Mouse (Mus musculus) hindbrain, embryonic 13.5 days (tissue): ENCODE data around the gene Tns1. TPM values are rescaled to one million over a fixed set of nuclear protein-coding genes. Genes with fewer than 3 reads are reported as not detected.

Source experiments
- ATAC-seq: fragments of 200-750 bp; cut with Nextera tagmentation; 2 replicates; pipeline ENCODE4 v1.8.0; 2017; ENCODE audit warnings: moderate TSS enrichment; ENCODE audit not compliant: low FRiP score
- H3K27ac ChIP-seq: fragments of 300-500 bp; sonication (generic); 2 replicates; pipeline ENCODE4 v1.5.1; 2015; ENCODE audit warnings: inconsistent platforms, mild to moderate bottlenecking, moderate library complexity
- H3K27me3 ChIP-seq: fragments of 300-500 bp; sonication (generic); 2 replicates; pipeline ENCODE4 v1.6.1; 2015; ENCODE audit warnings: mild to moderate bottlenecking, inconsistent platforms
- H3K36me3 ChIP-seq: fragments of 300-500 bp; sonication (generic); 2 replicates; pipeline ENCODE4 v1.6.1; 2015; ENCODE audit warnings: mild to moderate bottlenecking, inconsistent platforms
- H3K4me1 ChIP-seq: fragments of 300-500 bp; sonication (generic); replicated peaks from 2 replicates; pipeline ENCODE4 v1.6.1; 2015; ENCODE audit warnings: inconsistent platforms
- H3K4me2 ChIP-seq: fragments of 300-500 bp; sonication (generic); 2 replicates; pipeline ENCODE4 v1.6.1; 2015; ENCODE audit warnings: inconsistent platforms, mild to moderate bottlenecking, moderate library complexity
- H3K4me3 ChIP-seq: fragments of 300-500 bp; sonication (generic); 2 replicates; pipeline ENCODE4 v1.5.1; 2015; ENCODE audit warnings: mild to moderate bottlenecking, inconsistent platforms
- H3K9ac ChIP-seq: fragments of 300-500 bp; sonication (generic); 2 replicates; pipeline ENCODE4 v1.6.1; 2015; ENCODE audit warnings: mild to moderate bottlenecking, inconsistent platforms
- H3K9me3 ChIP-seq: fragments of 300-500 bp; sonication (generic); 2 replicates; pipeline ENCODE4 v1.6.1; 2016; ENCODE audit warnings: inconsistent platforms
- WGBS: fragments of 180-500 bp; shearing (Covaris S2); methylation state at CpG from one replicate; pipeline ENCODE4 v1.1.7; 2015; 5-methylcytosine and 5-hydroxymethylcytosine counted together
- polyA plus RNA-seq: library from polyadenylated mRNA; unstranded; fragments of >200 nt; fragmentation: Nextera tagmentation; extraction: Ambion mirVana; gene quantifications from 2 replicates; pipeline ENCODE4 v1.2.1, GENCODE M21; 2015

Tns1 gene
- polyA plus RNA-seq, 1 experiment from 2014 or later = 10.3 TPM

- Histone ChIP-seq H3K4me3 (no peak overlapping the region), H3K9ac (no peak overlapping the region), H3K4me1 (no peaks in the 10 kb centered on the region), H3K27me3 (no peaks in the 10 kb centered on the region), H3K4me2 (no peak overlapping the region), H3K9me3 (no peaks in the 10 kb centered on the region), H3K36me3 (peaks cover 3% of the 10 kb centered on the region; the same call in 1 of the 2 replicates), H3K27ac (no peak overlapping the region)
- 0 out of 2 replicates have a peak, but pooled peaks have one; percentile 39 for ATAC-seq
- 45% methylated on average over 6 of the region's 6 CpGs for WGBS
Observed at GRCm38 (mm10) chr1:73986268-73987045, 137.8 kb downstream of the Tns1 start.

GRCm38 (mm10) chr1:73985611-73986010 is 138.6 kb downstream of the Tns1 start:
- no peak overlapping the region for H3K9ac ChIP-seq
- H3K27ac ChIP-seq = no peak overlapping the region
- H3K9me3 ChIP-seq = no peaks in the 10 kb centered on the region
- no peak for ATAC-seq
- H3K36me3 ChIP-seq = peaks cover 3% of the 10 kb centered on the region; the same call in 1 of the 2 replicates
- no peak overlapping the region for H3K4me2 ChIP-seq
- H3K4me3 ChIP-seq = no peak overlapping the region
- no peaks in the 10 kb centered on the region for H3K4me1 ChIP-seq
- no peaks in the 10 kb centered on the region for H3K27me3 ChIP-seq
- 89% methylated on average over 4 of the region's 4 CpGs for WGBS

GRCm38 (mm10) chr1:73979214-73979613 is 145.0 kb downstream of the Tns1 start:
- Histone ChIP-seq H3K9me3 (no peaks in the 10 kb centered on the region), H3K9ac (no peak overlapping the region), H3K36me3 (peaks cover 3% of the 10 kb centered on the region; the same call in 1 of the 2 replicates), H3K27ac (peak overlapping the region; percentile 62; the same call in 1 of the 2 replicates), H3K4me2 (no peak overlapping the region), H3K4me3 (no peak overlapping the region), H3K27me3 (no peaks in the 10 kb centered on the region), H3K4me1 (peaks cover 12% of the 10 kb centered on the region)
- peak; percentile 57; the same call in 1 of the 2 replicates for ATAC-seq
- WGBS = 56% methylated on average over 3 of the region's 3 CpGs

GRCm38 (mm10) chr1:73978576-73978975 is 145.7 kb downstream of the Tns1 start:
- H3K36me3 ChIP-seq = peaks cover 3% of the 10 kb centered on the region; the same call in 1 of the 2 replicates
- 100% methylated on average over 1 of the region's 1 CpGs for WGBS
- H3K27me3 ChIP-seq = no peaks in the 10 kb centered on the region
- peak overlapping the region; percentile 62 for H3K27ac ChIP-seq
- H3K4me2 ChIP-seq = no peak overlapping the region
- no peak overlapping the region for H3K4me3 ChIP-seq
- H3K4me1 ChIP-seq = peaks cover 12% of the 10 kb centered on the region
- H3K9ac ChIP-seq = no peak overlapping the region
- no peak for ATAC-seq
- no peaks in the 10 kb centered on the region for H3K9me3 ChIP-seq

DNA sequence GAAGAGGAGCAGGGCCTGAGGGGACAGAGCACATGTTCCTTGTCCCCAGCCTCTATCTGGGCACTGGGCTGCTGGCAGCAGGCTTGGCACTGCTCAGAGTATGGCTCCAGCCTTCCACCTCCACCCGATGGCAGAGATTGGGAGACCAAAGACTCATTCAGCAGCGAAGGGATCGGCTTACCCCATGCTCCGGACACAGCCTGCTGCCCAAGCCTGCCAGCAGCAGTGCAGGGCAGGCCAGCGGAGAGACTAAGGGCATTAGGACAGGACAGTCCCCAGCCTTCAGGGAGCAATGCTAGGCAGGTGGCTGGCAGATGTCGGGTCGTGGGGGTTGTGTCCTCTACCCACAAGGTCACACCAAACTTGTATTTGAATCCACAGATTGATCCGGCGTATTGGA is 150.3 kb downstream of the Tns1 start:
- Histone ChIP-seq H3K9ac (no peak overlapping the region), H3K4me3 (no peak overlapping the region), H3K4me2 (no peak overlapping the region), H3K4me1 (peaks cover 12% of the 10 kb centered on the region), H3K27me3 (0 out of 2 replicates have a peak, but pooled peaks cover 3% of the 10 kb centered on the region), H3K9me3 (no peaks in the 10 kb centered on the region), H3K36me3 (no peaks in the 10 kb centered on the region), H3K27ac (no peak overlapping the region)
- 69% methylated on average over 9 of the region's 9 CpGs for WGBS
- ATAC-seq = no peak

- WGBS = 60% methylated on average over 5 of the region's 5 CpGs
- H3K4me2 ChIP-seq = no peak overlapping the region
- no peak for ATAC-seq
- H3K27me3 ChIP-seq = 0 out of 2 replicates have a peak, but pooled peaks cover 3% of the 10 kb centered on the region
- peaks cover 23% of the 10 kb centered on the region for H3K4me1 ChIP-seq
- H3K9me3 ChIP-seq = no peaks in the 10 kb centered on the region
- no peak overlapping the region for H3K9ac ChIP-seq
- no peaks in the 10 kb centered on the region for H3K36me3 ChIP-seq
- no peak overlapping the region for H3K4me3 ChIP-seq
- H3K27ac ChIP-seq = no peak overlapping the region
Observed at GRCm38 (mm10) chr1:73972726-73973125, 151.5 kb downstream of the Tns1 start.

DNA sequence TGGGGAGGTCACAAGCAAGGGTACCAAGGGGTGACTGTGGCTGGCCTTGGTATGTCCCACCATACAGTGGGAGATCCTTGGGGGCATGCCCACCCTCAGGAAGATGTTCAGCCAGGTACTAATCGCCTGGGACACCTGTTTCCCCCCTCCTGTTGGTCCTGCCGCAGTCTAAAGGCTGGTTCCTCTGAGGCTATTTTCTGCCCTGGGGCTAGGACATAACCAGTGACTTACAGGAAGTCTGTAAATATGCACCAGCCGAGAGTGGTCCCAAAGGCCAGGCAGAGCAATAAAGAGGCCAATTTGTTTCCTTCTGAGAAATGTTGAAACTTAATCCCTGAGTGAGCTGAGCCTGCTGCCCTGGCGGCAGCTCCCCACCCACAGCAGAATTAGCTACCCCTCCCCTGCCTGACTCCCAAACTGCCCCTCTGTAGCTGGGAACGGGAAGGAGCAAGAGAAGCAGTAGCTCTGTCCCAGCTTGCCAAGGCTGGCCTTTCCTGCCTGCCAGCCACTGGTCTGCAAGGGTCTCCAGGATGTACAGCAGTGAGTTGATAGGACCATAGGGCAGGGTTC is 154.0 kb downstream of the Tns1 start:
- Histone ChIP-seq H3K27me3 (0 out of 2 replicates have a peak, but pooled peaks cover 3% of the 10 kb centered on the region), H3K36me3 (no peaks in the 10 kb centered on the region), H3K4me2 (no peak overlapping the region), H3K9me3 (no peaks in the 10 kb centered on the region), H3K4me1 (peaks cover 28% of the 10 kb centered on the region), H3K9ac (no peak overlapping the region), H3K4me3 (no peak overlapping the region), H3K27ac (no peak overlapping the region)
- ATAC-seq = no peak
- 49% methylated on average over 5 of the region's 5 CpGs for WGBS

- Histone ChIP-seq H3K9me3 (no peaks in the 10 kb centered on the region), H3K9ac (no peak overlapping the region), H3K4me2 (no peak overlapping the region), H3K4me3 (no peak overlapping the region), H3K27ac (no peak overlapping the region), H3K4me1 (peaks cover 30% of the 10 kb centered on the region), H3K36me3 (no peaks in the 10 kb centered on the region), H3K27me3 (0 out of 2 replicates have a peak, but pooled peaks cover 3% of the 10 kb centered on the region)
- WGBS = 12% methylated on average over 13 of the region's 13 CpGs
- ATAC-seq = peak; percentile 30; the same call in 1 of the 2 replicates
Observed at GRCm38 (mm10) chr1:73968712-73969511, 155.3 kb downstream of the Tns1 start.

DNA sequence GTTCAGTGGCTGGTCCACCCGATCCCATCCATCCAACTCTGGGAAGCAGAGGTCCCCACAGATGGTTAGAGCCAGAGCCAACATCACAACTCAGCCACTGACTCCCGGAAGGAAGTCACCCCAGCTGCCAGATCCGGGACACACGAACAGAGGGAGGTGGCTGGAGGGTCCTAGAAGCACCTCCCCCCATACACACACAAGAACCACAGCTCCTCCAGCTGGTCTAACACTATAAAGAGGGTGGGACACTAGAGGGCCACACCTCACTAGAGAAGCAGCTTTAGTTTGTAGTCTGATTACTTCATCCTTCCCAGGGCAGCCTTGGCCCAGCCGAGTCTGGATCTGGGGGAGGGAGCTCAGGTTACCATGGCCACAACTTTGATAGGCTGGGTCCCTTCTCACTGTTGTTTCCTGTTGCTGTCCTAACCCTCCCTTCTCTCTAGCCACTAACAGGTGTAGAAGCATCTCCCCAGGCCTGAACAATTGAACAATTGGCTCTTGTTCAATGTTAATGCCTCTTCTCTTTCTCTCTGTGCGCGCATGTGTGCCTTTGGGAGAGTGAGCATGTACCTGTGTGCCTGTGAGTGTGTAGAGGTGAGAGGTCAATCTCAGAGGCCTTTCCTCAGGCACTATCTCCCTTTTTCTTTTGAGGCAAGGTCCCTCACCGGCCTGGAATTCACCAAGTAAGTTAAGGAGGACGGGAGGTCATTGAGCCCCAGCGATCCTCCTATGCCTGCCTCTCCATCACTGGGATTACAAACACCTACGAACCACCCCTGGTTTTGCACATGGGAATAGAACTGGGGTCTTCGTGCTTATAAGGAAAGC is 157.6 kb downstream of the Tns1 start:
- Histone ChIP-seq H3K9me3 (no peaks in the 10 kb centered on the region), H3K4me2 (no peak overlapping the region), H3K4me1 (peaks cover 51% of the 10 kb centered on the region), H3K9ac (no peak overlapping the region), H3K36me3 (no peaks in the 10 kb centered on the region), H3K4me3 (no peak overlapping the region), H3K27me3 (0 out of 2 replicates have a peak, but pooled peaks cover 3% of the 10 kb centered on the region), H3K27ac (no peak overlapping the region)
- WGBS = 75% methylated on average over 12 of the region's 12 CpGs
- no peak for ATAC-seq

- 82% methylated on average over 5 of the region's 5 CpGs for WGBS
- H3K9me3 ChIP-seq = no peaks in the 10 kb centered on the region
- H3K27ac ChIP-seq = peak overlapping the region; percentile 78
Observed at GRCm38 (mm10) chr1:73964151-73964743, 160.0 kb downstream of the Tns1 start.

DNA sequence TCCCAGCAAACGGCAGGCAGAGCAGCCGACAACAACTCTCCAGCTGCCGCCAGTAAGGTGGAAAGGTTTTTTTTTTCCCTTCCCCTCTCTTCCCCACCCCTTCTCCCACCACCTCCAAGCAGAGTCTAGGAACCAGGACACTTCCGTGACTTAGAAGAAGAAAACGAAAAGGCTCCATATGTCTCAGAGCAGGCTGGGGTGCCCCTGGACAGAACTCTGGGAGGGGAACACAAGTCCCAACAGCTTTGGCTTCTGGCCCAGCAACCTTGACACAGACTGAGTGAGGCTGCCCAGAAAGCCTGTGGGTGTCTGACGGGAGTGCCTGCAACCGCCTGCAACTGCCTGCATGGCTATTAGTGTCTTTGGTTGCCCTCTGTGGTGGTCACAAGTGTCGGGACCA is 160.6 kb downstream of the Tns1 start:
- H3K27me3 ChIP-seq = no peaks in the 10 kb centered on the region
- H3K36me3 ChIP-seq = no peaks in the 10 kb centered on the region
- no peak overlapping the region for H3K9ac ChIP-seq
- H3K4me3 ChIP-seq = no peak overlapping the region
- H3K27ac ChIP-seq = peak overlapping the region; percentile 78
- H3K4me2 ChIP-seq = no peak overlapping the region
- 37% methylated on average over 8 of the region's 8 CpGs for WGBS
- peaks cover 36% of the 10 kb centered on the region for H3K4me1 ChIP-seq
- no peak for ATAC-seq
- H3K9me3 ChIP-seq = no peaks in the 10 kb centered on the region

More at GRCm38 (mm10) chr1:73964151-73964743, 160.0 kb downstream of the Tns1 start:
- H3K4me3 ChIP-seq = no peak overlapping the region
- no peaks in the 10 kb centered on the region for H3K27me3 ChIP-seq
- no peaks in the 10 kb centered on the region for H3K36me3 ChIP-seq
- peaks cover 42% of the 10 kb centered on the region for H3K4me1 ChIP-seq
- H3K4me2 ChIP-seq = no peak overlapping the region
- ATAC-seq = no peak
- H3K9ac ChIP-seq = no peak overlapping the region; the same call in 1 of the 2 replicates
